Mouse (Mus musculus) brain, embryonic 14.5 days (tissue): Measurements from ENCODE around the gene P4htm.

ENCODE experiments used
- CTCF ChIP-seq: fragments of 200-500 bp; IDR thresholded peaks from 2 replicates; pipeline ENCODE4 v1.5.1; 2012; ENCODE audit warnings: inconsistent platforms, mild to moderate bottlenecking, moderate library complexity, borderline replicate concordance; ENCODE audit not compliant: insufficient read depth, insufficient read length; ENCODE audit errors: extremely low read depth
- POLR2A ChIP-seq: fragments of 200-500 bp; IDR thresholded peaks from 2 replicates; pipeline ENCODE4 v1.6.1; 2012; ENCODE audit warnings: mild to moderate bottlenecking, inconsistent platforms, borderline replicate concordance; ENCODE audit not compliant: poor library complexity, insufficient read depth, insufficient read length, severe bottlenecking; ENCODE audit errors: extremely low read depth

DNA sequence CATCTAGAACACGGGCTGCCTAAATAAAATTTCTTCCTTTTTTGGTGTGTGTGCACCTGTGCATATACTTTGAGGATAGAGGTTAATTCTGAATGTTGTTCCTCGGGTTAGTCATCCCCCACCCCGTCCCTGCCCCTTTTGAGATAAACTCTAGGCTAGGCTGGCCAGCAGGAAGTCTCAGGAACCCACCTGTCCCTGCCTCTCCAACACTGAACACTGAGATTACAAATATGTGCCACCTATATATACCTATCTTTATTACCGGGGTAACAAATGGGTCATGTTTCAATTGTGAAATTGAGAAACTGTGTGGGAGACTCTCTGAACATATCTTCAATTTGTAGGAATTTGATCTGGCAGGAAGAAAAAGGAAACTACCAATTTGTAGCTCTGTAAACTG is 11.4 kb upstream of the P4htm start:
- TF ChIP-seq CTCF (no peak), POLR2A (no peak)
